18 mouse cellular contexts compared by ENCODE assay signal in the genomic region with DNA sequence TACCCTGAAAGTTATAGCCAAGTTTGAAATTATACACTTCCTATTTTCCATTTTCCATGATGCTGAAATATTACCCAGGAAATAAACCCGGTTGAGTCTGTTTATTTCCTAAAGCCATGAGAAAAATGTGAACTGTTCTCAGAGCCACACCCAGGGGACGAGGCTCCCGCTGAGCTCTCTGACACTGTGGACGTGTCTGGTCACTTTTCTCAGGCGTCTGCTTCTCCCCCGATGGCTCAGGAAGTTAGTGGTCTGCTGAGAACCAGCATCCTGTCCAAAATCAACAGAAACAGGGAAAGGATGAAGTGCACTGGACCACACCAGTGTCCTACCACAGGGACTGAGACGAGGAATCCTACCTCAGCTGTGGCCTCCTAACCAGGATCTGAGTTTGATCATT. TPM values are rescaled to one million over a fixed set of nuclear protein-coding genes. Genes with fewer than 3 reads are reported as not detected.
DNase-seq lines count a peak whose midpoint lies in the region; ATAC-seq and TF ChIP-seq lines count a peak whose summit lies in the region.
"Had no signal": no experiment of that assay in that cellular context is flagged by ENCODE, and none has a peak within 500 bp of the region (broad histone marks: within the 10 kb centered on the region; RNA-seq: fewer than 3 reads in every experiment).

No protein-coding gene starts in this region.

- no peaks in the 10 kb centered on the region for H3K9me3 ChIP-seq in kidney, embryonic 15.5 days (replicated peaks)
- H3K9me3 ChIP-seq in embryonic facial prominence, embryonic 10.5 days = no peaks in the 10 kb centered on the region
- H3K9me3 ChIP-seq: embryonic facial prominence, embryonic 15.5 days; limb, embryonic 12.5 days; liver, embryonic 15.5 days; neural tube, embryonic 12.5 days had no signal

- peak overlapping the region; percentile 63 for H3K27ac ChIP-seq in gastrocnemius, adult 2 months
- H3K27ac ChIP-seq in kidney, embryonic 15.5 days = peak overlapping the region; percentile 42; the same call in 1 of the 2 replicates
- H3K27ac ChIP-seq in embryonic facial prominence, embryonic 10.5 days (replicated peaks) = no peak overlapping the region
- H3K27ac ChIP-seq: embryonic facial prominence, embryonic 15.5 days; left cerebral cortex, adult 2 months; limb, embryonic 12.5 days; liver, embryonic 15.5 days; neural tube, embryonic 12.5 days had no signal

- WGBS in kidney, embryonic 15.5 days = 53% methylated on average over 7 of the region's 7 CpGs
- 65% methylated on average over 7 of the region's 7 CpGs for WGBS in embryonic facial prominence, embryonic 10.5 days

- no peak for TF ChIP-seq CTCF in gastrocnemius, adult 2 months (IDR thresholded peaks at IDR 0.05)

- ATAC-seq in kidney, embryonic 15.5 days (replicated peaks; ENCODE audit: low FRiP score) = no peak
- ATAC-seq: Patski had no signal

- H3K9ac ChIP-seq in kidney, embryonic 15.5 days = no peak overlapping the region
- H3K9ac ChIP-seq: embryonic facial prominence, embryonic 15.5 days; limb, embryonic 12.5 days; liver, embryonic 15.5 days; neural tube, embryonic 12.5 days had no signal

- H3K27me3 ChIP-seq in kidney, embryonic 15.5 days = no peaks in the 10 kb centered on the region
- no peaks in the 10 kb centered on the region for H3K27me3 ChIP-seq in embryonic facial prominence, embryonic 10.5 days (replicated peaks; ENCODE audit: low read depth, poor library complexity, severe bottlenecking)
- H3K27me3 ChIP-seq: embryonic facial prominence, embryonic 15.5 days; limb, embryonic 12.5 days; liver, embryonic 15.5 days; neural tube, embryonic 12.5 days had no signal

- intact Hi-C loops in gastrocnemius, adult 2 months (cut with DNase I) = no loop called here
- intact Hi-C loops in gastrocnemius, postnatal 14 days (cut with DNase I; ENCODE audit: low total_unique reads) = no loop called here

- DNase-seq in gastrocnemius, adult 2 months = peak; percentile 43
- no peak for DNase-seq in gastrocnemius, postnatal 14 days
- DNase-seq in lung, postnatal 10 days = peak; percentile 21
- DNase-seq in lung, postnatal 25 days (ENCODE audit: low spot score) = no peak
- DNase-seq in embryonic facial prominence, embryonic 10.5 days (ENCODE audit: low spot score) = no peak
- DNase-seq in cerebellum, postnatal 14 days = no peak
- DNase-seq in frontal cortex, adult 2 months (ENCODE audit: extremely low spot score in 1 of 2, low spot score in 1 of 2) = no peak
- DNase-seq: B cell, adult 2 months; cerebellum, adult 8-10 months; right cerebral cortex, postnatal 25 days; thymus, adult 18-20 months had no signal

- no peak overlapping the region for H3K4me2 ChIP-seq in kidney, embryonic 15.5 days
- H3K4me2 ChIP-seq: embryonic facial prominence, embryonic 15.5 days; limb, embryonic 12.5 days; liver, embryonic 15.5 days; neural tube, embryonic 12.5 days had no signal

- 0 out of 2 replicates have a peak, but pooled peaks cover 7% of the 10 kb centered on the region for H3K4me1 ChIP-seq in kidney, embryonic 15.5 days
- peaks cover 5% of the 10 kb centered on the region; the same call in 1 of the 2 replicates for H3K4me1 ChIP-seq in embryonic facial prominence, embryonic 10.5 days
- H3K4me1 ChIP-seq: embryonic facial prominence, embryonic 15.5 days; liver, embryonic 15.5 days; neural tube, embryonic 12.5 days had no signal

- H3K36me3 ChIP-seq in kidney, embryonic 15.5 days = no peaks in the 10 kb centered on the region
- no peaks in the 10 kb centered on the region for H3K36me3 ChIP-seq in embryonic facial prominence, embryonic 10.5 days (replicated peaks)
- H3K36me3 ChIP-seq: embryonic facial prominence, embryonic 15.5 days; limb, embryonic 12.5 days; liver, embryonic 15.5 days; neural tube, embryonic 12.5 days had no signal

- no peak overlapping the region for H3K4me3 ChIP-seq in gastrocnemius, adult 2 months
- no peak overlapping the region for H3K4me3 ChIP-seq in kidney, embryonic 15.5 days (replicated peaks)
- no peak overlapping the region for H3K4me3 ChIP-seq in embryonic facial prominence, embryonic 10.5 days
- H3K4me3 ChIP-seq: embryonic facial prominence, embryonic 15.5 days; left cerebral cortex, adult 2 months; limb, embryonic 12.5 days; liver, embryonic 15.5 days; neural tube, embryonic 12.5 days had no signal

RNA-seq across cellular contexts. Expression of gene 4932438A13Rik, which starts 43.5 kb away (rescaled TPM):
- 10 to 100 TPM; 32.8 to 32.9 TPM for total RNA-seq in gastrocnemius, adult 2 months (2021)
- total RNA-seq in gastrocnemius, postnatal 14 days (2021) = 10 to 100 TPM; 21.8 to 22.6 TPM
- polyA plus RNA-seq in kidney, embryonic 15.5 days (2015; fragmentation: Nextera tagmentation; extraction: Ambion mirVana) = 42.3 and 49.6 TPM in 2 replicates
- polyA plus RNA-seq in embryonic facial prominence, embryonic 10.5 days (2016; fragmentation: Nextera tagmentation; extraction: Ambion mirVana) = 31.8 and 35.0 TPM in 2 replicates
- 45.2 and 50.7 TPM in 2 replicates for polyA plus RNA-seq in frontal cortex, adult 2 months (2012; rRNA removed)

Comparison
In these comparisons a context has a peak if more than half of its experiments do, and no peak if none do; other contexts are left out.
1. DNase-seq: peak in gastrocnemius, adult 2 months (single experiment) and lung, postnatal 10 days (single experiment); none in gastrocnemius, postnatal 14 days (single experiment), lung, postnatal 25 days (single experiment), embryonic facial prominence, embryonic 10.5 days (single experiment), cerebellum, postnatal 14 days (0 of 2) and frontal cortex, adult 2 months (0 of 2).